Mouse (Mus musculus) testis, adult 2 months (tissue): ENCODE results near the gene Hectd2. TPM values are rescaled to one million over a fixed set of nuclear protein-coding genes. Genes with fewer than 3 reads are reported as not detected.

Experiments
- H3K27ac ChIP-seq: fragments of 200-500 bp; 2 replicates; pipeline ENCODE4 v1.5.1; 2012; ENCODE audit warnings: low read depth, low read length; ENCODE audit not compliant: control insufficient read depth, insufficient read depth
- H3K27me3 ChIP-seq: fragments of 200-500 bp; 2 replicates; pipeline ENCODE4 v1.6.1; 2012; ENCODE audit warnings: mild to moderate bottlenecking, low read length, moderate library complexity; ENCODE audit not compliant: control insufficient read depth, insufficient read depth
- H3K36me3 ChIP-seq: fragments of 200-500 bp; 2 replicates; pipeline ENCODE4 v1.6.1; 2012; ENCODE audit warnings: mild to moderate bottlenecking, low read length; ENCODE audit not compliant: control insufficient read depth, insufficient read depth
- H3K4me1 ChIP-seq: fragments of 200-500 bp; 2 replicates; pipeline ENCODE4 v1.6.1; 2012; ENCODE audit warnings: low read length; ENCODE audit not compliant: control insufficient read depth, insufficient read depth
- H3K4me3 ChIP-seq: fragments of 200-500 bp; 2 replicates; pipeline ENCODE4 v1.5.1; 2012; ENCODE audit warnings: low read depth, mild to moderate bottlenecking, low read length, moderate library complexity, mixed read lengths; ENCODE audit not compliant: control insufficient read depth
- CTCF ChIP-seq: fragments of 200-500 bp; IDR thresholded peaks from 2 replicates; pipeline ENCODE4 v1.5.1; 2012; ENCODE audit warnings: low read depth, mild to moderate bottlenecking, inconsistent platforms, low read length, moderate library complexity; ENCODE audit not compliant: control insufficient read depth, insufficient read depth, insufficient replicate concordance
- POLR2A ChIP-seq: fragments of 200-500 bp; IDR thresholded peaks from 2 replicates; pipeline ENCODE4 v1.6.1; 2012; ENCODE audit warnings: low read depth, mild to moderate bottlenecking, inconsistent platforms, low read length, moderate library complexity; ENCODE audit not compliant: control insufficient read depth
- polyA plus RNA-seq: library from polyadenylated mRNA; depleted of rRNA; stranded (reverse); fragments of >200 nt; gene quantifications from 2 replicates; pipeline ENCODE4 v1.2.3, GENCODE M21; 2012

Gene Hectd2
- polyA plus RNA-seq, 1 experiment: 15.9 TPM

DNA sequence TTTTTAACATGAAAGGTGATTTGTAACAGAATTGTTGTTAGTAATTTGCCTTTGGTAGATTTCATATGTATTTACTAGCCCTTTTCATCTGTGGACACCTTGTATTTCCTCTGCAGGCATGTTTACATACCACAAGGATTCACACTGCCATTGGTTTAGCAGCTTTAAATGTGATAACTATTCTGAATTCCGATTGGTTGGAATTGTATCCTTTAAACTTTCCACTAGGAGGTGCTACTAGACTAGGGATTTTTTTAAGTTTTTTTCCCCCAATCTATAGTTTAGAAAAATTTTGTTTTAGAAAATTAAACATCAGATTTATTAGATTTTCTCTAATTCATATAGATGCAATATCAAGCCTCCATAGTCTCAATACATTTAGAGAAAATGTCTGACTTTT, 51.8 kb downstream of the Hectd2 start:
- no peak for TF ChIP-seq POLR2A
- no peak for TF ChIP-seq CTCF
- no peaks in the 10 kb centered on the region for H3K4me1 ChIP-seq
- no peaks in the 10 kb centered on the region; the same call in none of the 2 replicates for H3K36me3 ChIP-seq
- H3K27ac ChIP-seq: no peak overlapping the region
- H3K27me3 ChIP-seq: no peaks in the 10 kb centered on the region
- no peak overlapping the region for H3K4me3 ChIP-seq

DNA sequence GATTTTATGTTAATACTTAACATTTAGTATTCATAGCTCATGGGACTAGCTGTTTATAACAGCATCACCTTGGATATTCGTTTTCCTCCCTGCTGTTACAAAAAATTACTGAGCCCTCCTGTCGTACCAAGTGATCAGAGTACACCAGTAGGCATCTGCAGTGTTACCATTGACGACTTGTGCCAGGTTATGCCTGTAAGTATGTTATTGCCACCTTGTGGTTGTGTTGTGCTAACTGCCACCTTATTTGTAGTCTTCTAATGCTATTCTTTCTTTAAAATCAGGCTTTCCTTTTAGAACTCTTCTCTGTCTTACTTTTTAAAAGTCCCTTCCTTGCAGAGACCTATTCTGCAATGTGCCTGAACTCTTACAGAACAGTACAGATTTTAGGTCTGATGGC, 54.8 kb downstream of the Hectd2 start:
- Histone ChIP-seq H3K36me3 (no peaks in the 10 kb centered on the region; the same call in none of the 2 replicates), H3K27ac (no peak overlapping the region), H3K27me3 (no peaks in the 10 kb centered on the region), H3K4me1 (no peaks in the 10 kb centered on the region), H3K4me3 (no peak overlapping the region)
- no peak for TF ChIP-seq CTCF
- no peak for TF ChIP-seq POLR2A

DNA sequence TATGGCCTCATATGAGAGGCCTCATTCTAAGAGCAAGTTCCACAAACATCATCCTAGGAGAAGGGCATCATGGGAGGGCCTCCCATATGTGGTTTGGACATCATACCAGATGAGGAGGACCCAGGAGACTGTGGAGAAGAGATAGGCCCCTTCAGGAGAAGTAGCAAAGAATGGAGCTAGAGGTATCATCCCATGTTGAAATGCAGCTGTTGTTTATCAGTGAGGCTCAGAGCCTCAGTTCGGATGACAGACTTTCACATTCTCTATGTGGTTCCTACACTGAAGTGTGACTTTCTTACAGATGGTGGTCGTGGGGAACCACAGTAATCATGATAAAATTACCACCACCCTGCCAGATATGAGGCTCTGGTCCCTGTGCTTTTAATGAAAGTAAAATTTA, 55.9 kb downstream of the Hectd2 start:
- no peaks in the 10 kb centered on the region for H3K27me3 ChIP-seq
- no peak overlapping the region for H3K4me3 ChIP-seq
- H3K27ac ChIP-seq: no peak overlapping the region
- H3K4me1 ChIP-seq: no peaks in the 10 kb centered on the region
- H3K36me3 ChIP-seq: no peaks in the 10 kb centered on the region; the same call in none of the 2 replicates
- TF ChIP-seq POLR2A: no peak
- no peak for TF ChIP-seq CTCF

DNA sequence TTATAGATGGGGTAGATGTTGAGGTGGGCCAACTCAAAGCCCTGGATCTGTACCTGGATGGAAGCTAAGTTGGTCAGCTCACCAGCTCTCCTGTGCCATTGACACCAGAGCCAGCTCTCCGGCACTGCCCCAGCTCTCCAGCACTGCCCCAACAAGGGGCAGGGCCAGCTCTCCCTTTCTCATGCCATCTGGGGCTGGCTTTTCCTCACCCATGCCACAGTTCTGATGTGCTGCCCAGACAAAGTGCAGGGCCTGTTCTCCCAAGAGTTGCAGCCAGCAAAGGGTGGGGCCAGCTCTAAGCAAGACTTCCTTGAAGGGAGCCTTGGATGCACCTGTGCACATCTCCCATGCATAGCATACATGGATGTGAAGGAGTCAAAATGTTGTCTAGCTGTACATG, 71.5 kb downstream of the Hectd2 start:
- Histone ChIP-seq H3K27ac (no peak overlapping the region), H3K36me3 (no peaks in the 10 kb centered on the region), H3K27me3 (no peaks in the 10 kb centered on the region), H3K4me1 (no peaks in the 10 kb centered on the region), H3K4me3 (no peak overlapping the region)
- TF ChIP-seq CTCF (no peak), POLR2A (no peak)

DNA sequence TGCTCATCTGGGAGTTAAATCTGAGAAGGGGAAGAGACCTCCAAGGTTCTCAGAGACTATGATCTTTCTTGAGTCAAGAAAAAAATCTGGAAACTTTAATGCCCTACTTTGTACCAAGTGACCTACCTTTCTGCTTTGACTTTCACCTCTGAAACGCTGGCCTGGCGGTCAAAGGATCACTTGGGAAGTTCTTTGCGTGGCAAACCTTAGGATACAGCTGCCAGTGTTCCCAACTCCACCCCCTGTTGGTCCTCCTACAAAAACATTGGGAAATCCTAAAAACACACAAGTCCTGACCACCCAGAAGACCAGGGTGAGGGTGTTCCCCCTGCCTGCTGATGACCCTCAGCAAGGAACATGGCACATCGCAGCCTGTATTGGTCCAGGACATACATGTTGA, 72.4 kb downstream of the Hectd2 start:
- no peak overlapping the region for H3K4me3 ChIP-seq
- no peak overlapping the region for H3K27ac ChIP-seq
- TF ChIP-seq CTCF: no peak
- no peak for TF ChIP-seq POLR2A
- H3K36me3 ChIP-seq: no peaks in the 10 kb centered on the region
- H3K4me1 ChIP-seq: no peaks in the 10 kb centered on the region
- H3K27me3 ChIP-seq: no peaks in the 10 kb centered on the region

DNA sequence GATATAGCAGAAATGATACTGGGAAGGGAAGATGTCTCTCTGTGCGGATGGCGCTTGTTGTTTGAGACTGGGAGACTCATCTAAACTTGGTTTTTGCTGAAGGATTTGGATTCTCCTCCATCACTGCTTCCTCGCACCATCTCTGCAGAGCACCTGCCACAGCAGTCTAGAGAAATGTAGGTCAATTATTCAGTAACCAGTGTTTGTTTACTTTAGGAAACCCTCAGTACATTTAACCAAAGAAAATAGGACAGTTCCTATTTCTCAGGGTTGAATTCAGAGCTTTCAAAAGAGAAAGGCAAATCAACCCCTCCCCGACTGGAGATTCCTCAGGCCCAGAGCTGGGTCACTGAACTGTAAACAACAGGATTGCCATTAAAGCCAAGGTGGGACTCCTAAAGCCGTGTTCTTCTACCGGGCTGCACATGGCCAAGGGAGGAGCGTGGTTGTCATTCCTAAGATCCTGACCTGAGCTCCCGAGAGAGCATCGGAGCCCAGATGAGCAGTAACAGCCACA, 75.0 kb downstream of the Hectd2 start:
- H3K36me3 ChIP-seq: no peaks in the 10 kb centered on the region
- H3K4me1 ChIP-seq: no peaks in the 10 kb centered on the region
- H3K27ac ChIP-seq: no peak overlapping the region
- H3K27me3 ChIP-seq: no peaks in the 10 kb centered on the region
- no peak overlapping the region for H3K4me3 ChIP-seq
- TF ChIP-seq CTCF (no peak), POLR2A (no peak)

DNA sequence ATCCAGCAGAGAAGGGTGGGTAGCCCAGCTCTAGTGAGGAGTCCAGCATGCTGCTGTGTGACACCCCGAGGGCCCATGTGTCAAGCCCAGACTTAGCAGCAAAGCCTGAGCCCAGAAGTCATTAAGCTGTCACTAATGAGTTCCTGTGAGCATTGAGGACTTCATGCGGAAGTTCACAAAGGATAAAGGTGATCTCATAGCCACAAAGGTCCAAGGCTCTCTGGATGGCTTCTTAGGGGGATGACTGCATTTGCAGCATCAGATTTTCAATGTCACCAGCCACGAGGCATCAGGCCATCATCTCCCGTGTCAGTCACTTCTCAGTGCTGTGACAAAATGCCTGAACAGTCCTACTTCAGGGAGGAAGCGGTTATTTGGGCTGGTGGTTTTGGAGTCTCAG, 75.9 kb downstream of the Hectd2 start:
- Histone ChIP-seq H3K36me3 (no peaks in the 10 kb centered on the region), H3K27me3 (no peaks in the 10 kb centered on the region), H3K4me3 (no peak overlapping the region), H3K27ac (no peak overlapping the region), H3K4me1 (no peaks in the 10 kb centered on the region)
- TF ChIP-seq CTCF (no peak), POLR2A (no peak)

DNA sequence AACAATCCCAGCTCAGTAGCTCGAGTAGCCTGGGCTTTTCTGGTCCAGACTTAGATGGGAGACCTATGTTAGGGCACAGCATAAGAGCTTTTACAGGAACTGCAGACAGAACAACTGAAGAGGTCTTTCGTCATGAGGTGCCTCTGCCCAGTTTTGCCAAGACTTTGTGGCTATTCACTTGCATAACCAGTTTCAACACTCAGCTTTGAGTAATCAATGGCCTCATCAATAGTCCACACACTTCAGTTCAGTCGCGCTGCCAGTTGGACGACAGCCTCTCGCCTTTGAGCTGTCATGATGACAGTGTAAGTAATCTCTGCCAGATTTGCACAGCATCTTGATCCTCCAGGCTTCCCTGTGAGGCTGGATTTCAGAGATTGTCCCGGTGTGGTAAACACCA, 80.3 kb downstream of the Hectd2 start:
- no peaks in the 10 kb centered on the region for H3K4me1 ChIP-seq
- TF ChIP-seq CTCF: no peak
- H3K27ac ChIP-seq: no peak overlapping the region
- H3K4me3 ChIP-seq: no peak overlapping the region
- no peaks in the 10 kb centered on the region for H3K36me3 ChIP-seq
- no peaks in the 10 kb centered on the region for H3K27me3 ChIP-seq
